Mouse (Mus musculus) CD4-positive, CD25-positive, alpha-beta regulatory T cell, adult 2 months (primary cell): ENCODE results near the gene Runx3.
"Not testable (repeated sequence)": the region's sequence is repeated elsewhere in the genome, so short reads cannot be mapped to it uniquely, and the experiment has no call there.

Experiments used
- DNase-seq: peaks from one replicate; pipeline ENCODE4 v3.0.0-alpha.2; 2012; ENCODE audit warnings: low read depth, low spot score

Runx3 gene

GRCm38 (mm10) chr4:135169096-135169495 lies 48.6 kb downstream of the Runx3 start:
- no peak for DNase-seq

DNA sequence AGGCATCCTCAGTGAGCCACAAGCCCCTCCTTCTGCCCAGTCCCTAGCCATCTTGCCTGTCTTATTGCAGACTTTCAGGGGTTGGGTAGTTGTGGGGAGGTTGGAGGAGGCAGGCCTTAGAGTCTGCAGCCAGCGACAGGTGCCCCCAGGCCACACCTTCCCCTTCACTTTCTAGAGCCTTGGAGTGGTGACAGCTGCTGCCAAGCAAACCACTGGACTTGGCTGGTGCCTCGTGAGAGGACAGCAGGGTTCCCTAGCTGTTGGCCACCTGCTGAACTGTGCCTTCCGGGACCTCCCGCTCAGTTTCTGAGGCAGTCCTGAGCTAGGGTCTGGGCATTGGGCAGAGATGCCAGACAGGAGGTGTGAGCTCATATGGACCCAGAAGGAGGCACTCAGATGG lies 49.0 kb downstream of the Runx3 start:
- no peak for DNase-seq

GRCm38 (mm10) chr4:135171304-135171875 lies 50.9 kb downstream of the Runx3 start:
- DNase-seq: no peak

DNA sequence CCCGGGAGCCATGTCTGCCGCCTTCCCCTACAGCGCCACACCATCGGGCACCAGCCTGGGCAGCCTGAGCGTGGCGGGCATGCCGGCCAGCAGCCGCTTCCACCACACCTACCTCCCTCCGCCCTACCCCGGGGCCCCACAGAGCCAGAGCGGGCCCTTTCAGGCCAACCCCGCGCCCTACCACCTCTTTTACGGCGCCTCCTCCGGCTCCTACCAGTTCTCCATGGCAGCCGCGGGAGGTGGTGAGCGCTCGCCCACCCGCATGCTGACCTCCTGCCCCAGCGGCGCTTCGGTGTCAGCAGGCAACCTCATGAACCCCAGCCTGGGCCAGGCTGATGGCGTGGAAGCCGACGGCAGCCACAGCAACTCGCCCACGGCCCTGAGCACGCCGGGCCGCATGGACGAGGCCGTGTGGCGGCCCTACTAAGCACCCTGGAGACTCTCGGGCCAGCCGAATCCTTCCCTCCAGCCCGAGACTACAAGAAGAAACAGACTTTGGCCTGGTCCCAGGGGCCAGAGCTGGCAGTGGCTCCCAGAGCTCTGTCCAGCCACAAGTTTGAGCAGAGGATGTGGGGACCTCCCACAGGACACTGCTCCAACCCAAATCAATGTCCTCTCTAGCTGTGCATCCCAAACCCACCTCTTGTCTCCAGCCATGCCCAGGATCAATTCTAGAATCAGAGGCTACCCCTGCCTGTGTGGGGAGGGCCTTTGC lies 55.1 kb downstream of the Runx3 start:
- DNase-seq: no peak

GRCm38 (mm10) chr4:135177568-135177967 lies 57.1 kb downstream of the Runx3 start:
- no peak for DNase-seq

DNA sequence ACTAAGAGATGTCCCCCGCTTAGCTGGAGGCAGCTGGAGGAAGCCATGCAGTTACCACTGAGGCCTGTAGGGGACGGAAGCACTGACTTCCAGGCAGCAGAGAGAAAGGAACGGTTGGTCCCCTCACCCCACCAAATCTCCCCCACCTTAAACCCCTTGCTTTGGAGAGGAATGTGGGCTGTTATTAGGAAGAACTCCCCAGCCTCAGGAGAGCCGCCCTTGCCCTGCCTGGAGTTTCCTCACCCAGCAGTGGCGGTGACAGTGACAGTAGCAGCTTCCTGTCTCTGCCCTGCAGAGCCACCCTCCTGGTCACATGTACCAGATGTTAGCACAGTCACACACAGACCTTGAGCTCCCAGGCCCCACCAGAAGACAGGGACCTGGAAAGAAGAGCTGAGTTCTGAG lies 58.6 kb downstream of the Runx3 start:
- peak; percentile 73 for DNase-seq

DNA sequence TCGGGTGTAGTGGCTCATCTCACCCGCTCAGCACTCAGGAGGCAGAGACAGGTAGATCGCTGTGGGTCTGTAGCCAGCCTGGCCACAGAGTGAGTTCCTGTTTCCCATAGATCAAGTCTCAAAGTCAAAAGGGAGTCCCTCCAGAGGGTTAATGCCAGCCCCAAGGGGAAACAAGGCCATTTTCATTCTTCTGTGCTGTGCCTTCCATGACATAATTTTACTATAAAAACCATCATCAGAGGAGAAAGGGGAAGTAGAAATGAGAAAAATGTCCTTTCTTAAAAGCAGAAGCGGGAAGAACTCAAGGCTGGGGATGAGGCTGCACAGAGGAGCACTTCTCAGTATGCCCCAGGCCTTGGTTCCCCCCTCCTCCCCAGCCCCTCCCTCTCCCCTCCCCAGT lies 61.4 kb downstream of the Runx3 start:
- DNase-seq: no peak

DNA sequence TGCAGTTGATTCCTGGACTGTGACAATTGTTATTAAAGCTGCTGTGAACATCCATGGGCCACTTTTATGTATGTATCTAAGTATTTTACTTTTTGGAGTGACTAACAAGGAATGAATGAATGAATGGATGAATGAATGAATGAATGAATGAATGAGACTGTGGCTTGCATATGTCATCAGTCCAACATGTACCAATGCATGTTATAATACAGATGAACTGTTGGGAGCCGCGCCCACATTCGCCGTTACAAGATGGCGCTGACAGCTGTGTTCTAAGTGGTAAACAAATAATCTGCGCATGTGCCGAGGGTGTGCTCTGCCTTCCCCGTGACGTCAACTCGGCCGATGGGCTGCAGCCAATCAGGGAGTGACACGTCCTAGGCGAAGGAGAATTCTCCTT lies 63.8 kb downstream of the Runx3 start:
- not testable (repeated sequence) for DNase-seq

DNA sequence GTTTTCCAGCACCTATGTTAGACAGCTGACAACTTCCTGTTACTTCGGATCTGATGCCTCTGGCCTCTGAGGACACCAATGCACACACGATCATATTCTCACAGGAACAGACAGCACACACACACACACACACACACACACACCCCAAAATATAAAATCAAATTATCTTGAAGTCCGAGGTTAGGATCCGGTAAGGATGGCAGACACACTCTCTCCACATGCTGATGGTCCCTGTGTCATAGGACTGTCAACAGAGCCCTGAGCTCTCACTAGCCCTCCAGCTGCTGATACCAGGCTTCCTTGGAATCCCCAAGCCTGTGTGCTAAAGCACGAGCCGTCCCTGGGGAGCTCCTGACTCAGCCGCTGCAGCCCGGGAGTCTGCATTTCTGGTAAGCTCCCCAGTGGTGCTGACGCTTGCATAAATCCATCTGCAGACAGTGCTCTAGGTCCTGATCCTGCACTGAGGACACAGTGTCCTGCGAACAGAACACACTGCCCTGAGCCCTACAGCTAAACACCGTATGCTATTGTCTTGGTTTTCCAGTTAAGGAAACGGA lies 69.1 kb downstream of the Runx3 start:
- DNase-seq: no peak

GRCm38 (mm10) chr4:135190364-135190763 lies 69.9 kb downstream of the Runx3 start:
- DNase-seq: no peak

DNA sequence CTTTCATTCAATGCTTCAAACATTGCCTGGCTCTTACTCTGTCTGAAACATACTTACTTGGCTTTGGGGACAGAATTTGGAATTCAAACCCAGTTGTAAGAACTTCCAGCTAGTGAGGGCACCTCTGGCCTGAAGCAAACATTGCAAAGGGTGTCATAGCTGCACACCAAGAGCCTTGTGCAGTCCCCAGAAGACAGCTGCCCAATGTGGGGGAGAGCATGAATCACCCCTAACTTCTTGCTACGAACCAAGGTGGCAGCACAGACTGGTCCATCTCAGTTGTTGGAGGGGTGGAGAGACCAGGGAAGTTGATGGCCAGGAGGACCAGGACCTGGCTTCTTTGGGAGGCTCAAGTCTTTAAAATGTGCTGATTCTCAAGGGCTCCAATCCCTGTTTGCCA lies 70.7 kb downstream of the Runx3 start:
- DNase-seq: no peak

GRCm38 (mm10) chr4:135191604-135192003 lies 71.2 kb downstream of the Runx3 start:
- no peak for DNase-seq

DNA sequence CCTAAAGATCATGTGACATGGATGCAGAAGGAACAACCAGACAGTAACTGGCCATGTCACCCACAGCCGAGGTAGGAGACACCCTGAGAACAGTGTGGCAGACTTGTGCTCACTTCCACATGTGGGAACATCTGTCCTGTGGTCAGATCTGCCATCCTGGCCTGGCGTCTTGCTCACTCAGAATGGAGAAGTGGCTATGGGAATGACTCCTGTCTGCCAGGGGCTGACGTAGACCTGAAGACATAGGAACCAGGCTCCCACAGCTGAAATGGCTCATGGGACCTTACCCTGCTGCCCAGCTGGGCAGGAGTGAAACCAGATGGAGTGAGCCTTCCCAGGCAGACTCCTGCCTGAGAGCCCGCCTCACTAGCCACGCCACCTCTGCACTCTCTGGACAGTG lies 72.4 kb downstream of the Runx3 start:
- DNase-seq: no peak

DNA sequence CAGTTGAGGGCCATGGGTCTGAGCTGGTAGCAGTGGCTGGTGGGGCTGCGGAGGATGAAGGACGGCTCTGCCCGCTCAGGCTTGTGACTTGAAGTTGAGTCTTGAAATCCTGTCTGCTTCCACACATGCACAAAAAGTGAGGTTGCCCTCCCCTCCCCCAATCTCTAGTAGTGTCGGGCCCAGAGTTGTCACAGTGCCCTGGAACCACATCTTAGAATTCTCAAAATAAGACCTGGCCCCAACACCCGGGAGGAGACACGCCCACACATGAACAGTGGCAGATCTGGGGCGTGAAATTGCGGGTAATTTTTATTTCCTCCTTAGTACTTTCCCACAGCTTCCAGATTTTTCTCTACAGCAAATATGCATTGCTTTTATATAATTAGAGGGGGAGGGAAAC lies 77.4 kb downstream of the Runx3 start:
- peak; percentile 59 for DNase-seq

GRCm38 (mm10) chr4:135201771-135202170 lies 81.3 kb downstream of the Runx3 start:
- DNase-seq: no peak

DNA sequence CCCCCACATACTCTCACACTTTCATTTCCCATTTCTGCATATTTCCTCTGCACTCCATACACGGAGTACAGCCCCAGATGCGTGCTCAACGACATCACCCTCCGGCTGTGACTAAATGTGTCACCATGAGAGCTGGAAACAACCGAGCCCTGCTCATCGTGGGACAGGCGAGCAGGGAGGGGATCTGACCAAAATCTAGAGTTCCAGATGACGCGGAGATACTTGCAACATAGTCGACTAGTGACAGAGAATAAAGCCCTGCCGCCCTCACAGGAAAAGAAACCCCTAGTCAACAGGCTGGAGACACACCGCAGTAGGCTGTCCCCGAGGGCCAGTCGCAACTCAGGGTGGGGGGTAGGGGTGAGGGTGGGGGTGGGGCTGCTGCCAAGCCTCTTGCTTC lies 82.8 kb downstream of the Runx3 start:
- peak; percentile 85 for DNase-seq

DNA sequence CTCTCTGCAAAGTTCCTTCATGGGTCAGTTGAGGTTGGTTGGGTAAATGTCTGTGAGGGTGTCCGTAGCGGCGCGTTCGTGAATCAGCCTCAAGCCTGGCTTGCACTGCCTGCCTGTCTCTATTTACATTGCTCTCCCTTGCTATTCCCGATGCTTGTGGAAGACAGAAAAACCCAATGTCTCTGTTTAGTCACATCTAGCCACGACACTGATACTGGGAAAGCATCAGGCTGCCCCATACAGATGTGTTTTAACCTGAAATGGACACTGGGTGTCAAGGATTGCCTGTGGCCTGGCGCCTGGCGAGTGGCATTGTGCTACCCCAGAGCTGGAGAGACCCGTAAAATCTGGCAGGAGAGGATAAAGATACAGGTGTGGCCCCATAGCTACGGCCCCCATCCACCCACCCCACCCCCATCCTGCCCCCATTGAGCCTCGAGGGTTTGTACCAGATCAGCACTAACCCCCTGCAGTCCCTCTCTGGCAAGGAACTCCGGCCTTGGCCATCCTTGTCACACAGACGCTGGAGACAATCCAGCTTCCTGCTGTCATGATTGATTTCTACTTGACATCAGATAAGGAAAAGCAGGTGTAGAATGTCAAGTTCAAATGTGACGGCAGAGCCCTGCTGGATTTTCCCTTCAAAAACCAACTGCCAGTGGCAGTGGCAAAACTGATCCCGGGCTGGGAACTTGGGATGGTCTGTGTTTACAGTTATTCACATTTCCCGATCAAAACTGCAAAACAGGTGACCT lies 83.5 kb downstream of the Runx3 start:
- DNase-seq: peak; percentile 26

GRCm38 (mm10) chr4:135204666-135205065 lies 84.2 kb downstream of the Runx3 start:
- DNase-seq: peak; percentile 39

GRCm38 (mm10) chr4:135205254-135205653 lies 84.8 kb downstream of the Runx3 start:
- DNase-seq: peak; percentile 16

- peak; percentile 95 for DNase-seq
Observed at GRCm38 (mm10) chr4:135205711-135206600, 85.5 kb downstream of the Runx3 start.

GRCm38 (mm10) chr4:135209846-135210245 lies 89.4 kb downstream of the Runx3 start:
- DNase-seq: no peak
